Mouse (Mus musculus): Measurements from ENCODE around the gene Tnni1. TPM values are rescaled to one million over a fixed set of nuclear protein-coding genes. Genes with fewer than 3 reads are reported as not detected.
A peak's percentile ranks its signal among the peaks of the same experiment; 100 is the strongest.

Gene Tnni1
- polyA plus RNA-seq, 2 experiments: 1.3 to 1.7 TPM

GRCm38 (mm10) chr1:135800192-135800950 is 21.1 kb downstream of the Tnni1 start:
- H3K4me3 ChIP-seq (ENCODE audit: insufficient read depth in 1 of 2, low read depth in 2 of 2, low read length in 2 of 2): no peak overlapping the region
- no peaks in the 10 kb centered on the region for H3K9me3 ChIP-seq (ENCODE audit: control insufficient read depth, low read length)
- no peaks in the 10 kb centered on the region for H3K36me3 ChIP-seq (replicated peaks; ENCODE audit: control insufficient read depth, insufficient read depth, low read depth)
- H3K27ac ChIP-seq: no peak overlapping the region
- 22% methylated on average over 8 of the region's 8 CpGs for WGBS (ENCODE audit: insufficient replicate concordance)
- peak; percentile 18; the same call in 1 of the 2 replicates for ATAC-seq (ENCODE audit: insufficient read depth)
- H3K4me2 ChIP-seq (ENCODE audit: low read depth): no peak overlapping the region
- H3K4me1 ChIP-seq (replicated peaks; ENCODE audit: control insufficient read depth in 2 of 2, insufficient read depth in 2 of 2, low read length in 1 of 2): peaks cover 0 to 12% of the 10 kb centered on the region in 2 experiments; a peak in 2 of 4 replicates
- H3K9ac ChIP-seq (replicated peaks): no peak overlapping the region
- H3K27me3 ChIP-seq (ENCODE audit: control insufficient read depth, insufficient read depth, low read length): no peaks in the 10 kb centered on the region
- TF ChIP-seq CTCF (IDR thresholded peaks at IDR 0.05; ENCODE audit: low read depth) (no peak), EP300 (IDR thresholded peaks at IDR 0.05; ENCODE audit: low read depth) (no peak)
- no peak for DNase-seq (ENCODE audit: low read depth in 3 of 3, low spot score in 3 of 3)

- 45% methylated on average over 10 of the region's 10 CpGs for whole genome bisulfite sequencing (ENCODE audit: insufficient replicate concordance)
- ATAC-seq (ENCODE audit: insufficient read depth) (no peak), DNase-seq (ENCODE audit: low read depth in 3 of 3, low spot score in 3 of 3) (no peak)
- Histone ChIP-seq H3K27me3 (ENCODE audit: control insufficient read depth, insufficient read depth, low read length) (no peaks in the 10 kb centered on the region), H3K9me3 (ENCODE audit: control insufficient read depth, low read length) (no peaks in the 10 kb centered on the region), H3K9ac (replicated peaks) (no peak overlapping the region), H3K4me3 (ENCODE audit: insufficient read depth in 1 of 2, low read depth in 2 of 2, low read length in 2 of 2) (no peak overlapping the region), H3K36me3 (replicated peaks; ENCODE audit: control insufficient read depth, insufficient read depth, low read depth) (no peaks in the 10 kb centered on the region), H3K4me2 (ENCODE audit: low read depth) (no peak overlapping the region), H3K27ac (no peak overlapping the region), H3K4me1 (replicated peaks; ENCODE audit: control insufficient read depth in 2 of 2, insufficient read depth in 2 of 2, low read length in 1 of 2) (0 out of 4 replicates have a peak, but pooled peaks cover 0 to 3% of the 10 kb centered on the region in 2 experiments)
- TF ChIP-seq CTCF (IDR thresholded peaks at IDR 0.05; ENCODE audit: low read depth): no peak
- no peak for TF ChIP-seq EP300 (IDR thresholded peaks at IDR 0.05; ENCODE audit: low read depth)
Measured at GRCm38 (mm10) chr1:135807546-135807945, 28.3 kb downstream of the Tnni1 start.

GRCm38 (mm10) chr1:135810180-135810579 is 30.9 kb downstream of the Tnni1 start:
- 61% methylated on average over 2 of the region's 2 CpGs for WGBS (ENCODE audit: insufficient replicate concordance)
- Histone ChIP-seq H3K9me3 (ENCODE audit: control insufficient read depth, low read length) (no peaks in the 10 kb centered on the region), H3K36me3 (replicated peaks; ENCODE audit: control insufficient read depth, insufficient read depth, low read depth) (no peaks in the 10 kb centered on the region), H3K27me3 (ENCODE audit: control insufficient read depth, insufficient read depth, low read length) (no peaks in the 10 kb centered on the region), H3K9ac (replicated peaks) (no peak overlapping the region), H3K4me3 (ENCODE audit: insufficient read depth in 1 of 2, low read depth in 2 of 2, low read length in 2 of 2) (no peak overlapping the region), H3K4me2 (ENCODE audit: low read depth) (no peak overlapping the region), H3K27ac (no peak overlapping the region), H3K4me1 (replicated peaks; ENCODE audit: control insufficient read depth in 2 of 2, insufficient read depth in 2 of 2, low read length in 1 of 2) (0 out of 4 replicates have a peak, but pooled peaks cover 0 to 3% of the 10 kb centered on the region in 2 experiments)
- ATAC-seq (ENCODE audit: insufficient read depth) (no peak), DNase-seq (ENCODE audit: low read depth in 3 of 3, low spot score in 3 of 3) (no peak)
- TF ChIP-seq CTCF (IDR thresholded peaks at IDR 0.05; ENCODE audit: low read depth): no peak
- TF ChIP-seq EP300 (IDR thresholded peaks at IDR 0.05; ENCODE audit: low read depth): no peak

GRCm38 (mm10) chr1:135811016-135811646 is 31.9 kb downstream of the Tnni1 start:
- WGBS (ENCODE audit: insufficient replicate concordance): 26% methylated on average over 7 of the region's 7 CpGs
- Histone ChIP-seq H3K27me3 (ENCODE audit: control insufficient read depth, insufficient read depth, low read length) (peaks cover 2% of the 10 kb centered on the region; the same call in 1 of the 2 replicates), H3K9me3 (ENCODE audit: control insufficient read depth, low read length) (no peaks in the 10 kb centered on the region), H3K4me2 (ENCODE audit: low read depth) (no peak overlapping the region), H3K27ac (no peak overlapping the region), H3K4me3 (ENCODE audit: insufficient read depth in 1 of 2, low read depth in 2 of 2, low read length in 2 of 2) (no peak overlapping the region), H3K36me3 (replicated peaks; ENCODE audit: control insufficient read depth, insufficient read depth, low read depth) (no peaks in the 10 kb centered on the region), H3K4me1 (replicated peaks; ENCODE audit: control insufficient read depth in 2 of 2, insufficient read depth in 2 of 2, low read length in 1 of 2) (0 out of 4 replicates have a peak, but pooled peaks cover 0 to 3% of the 10 kb centered on the region in 2 experiments), H3K9ac (replicated peaks) (no peak overlapping the region)
- DNase-seq (ENCODE audit: low read depth in 3 of 3, low spot score in 3 of 3): peak in 2 of 3 experiments; percentile 26 to 45
- ATAC-seq (ENCODE audit: insufficient read depth): no peak
- TF ChIP-seq CTCF (IDR thresholded peaks at IDR 0.05; ENCODE audit: low read depth) (peak; percentile 99), EP300 (IDR thresholded peaks at IDR 0.05; ENCODE audit: low read depth) (no peak)

- H3K4me2 ChIP-seq (ENCODE audit: low read depth): no peak overlapping the region
- H3K4me3 ChIP-seq (ENCODE audit: insufficient read depth in 1 of 2, low read depth in 2 of 2, low read length in 2 of 2): no peak overlapping the region
- H3K9me3 ChIP-seq (ENCODE audit: control insufficient read depth, low read length): no peaks in the 10 kb centered on the region
- no peaks in the 10 kb centered on the region for H3K36me3 ChIP-seq (replicated peaks; ENCODE audit: control insufficient read depth, insufficient read depth, low read depth)
- 0 out of 4 replicates have a peak, but pooled peaks cover 0 to 3% of the 10 kb centered on the region in 2 experiments for H3K4me1 ChIP-seq (replicated peaks; ENCODE audit: control insufficient read depth in 2 of 2, insufficient read depth in 2 of 2, low read length in 1 of 2)
- ATAC-seq (ENCODE audit: insufficient read depth) (no peak), DNase-seq (ENCODE audit: low read depth in 3 of 3, low spot score in 3 of 3) (no peak)
- H3K27ac ChIP-seq: no peak overlapping the region
- no peak for TF ChIP-seq CTCF (IDR thresholded peaks at IDR 0.05; ENCODE audit: low read depth)
- TF ChIP-seq EP300 (IDR thresholded peaks at IDR 0.05; ENCODE audit: low read depth): no peak
- H3K27me3 ChIP-seq (ENCODE audit: control insufficient read depth, insufficient read depth, low read length): peaks cover 12% of the 10 kb centered on the region
- WGBS (ENCODE audit: insufficient replicate concordance): 54% methylated on average over 3 of the region's 3 CpGs
- no peak overlapping the region for H3K9ac ChIP-seq (replicated peaks)
Measured at GRCm38 (mm10) chr1:135812205-135812604, 33.0 kb downstream of the Tnni1 start.

Data from liver, embryonic 14.5 days (tissue).